ENCODE assay signal across 25 mouse cellular contexts in the genomic region with DNA sequence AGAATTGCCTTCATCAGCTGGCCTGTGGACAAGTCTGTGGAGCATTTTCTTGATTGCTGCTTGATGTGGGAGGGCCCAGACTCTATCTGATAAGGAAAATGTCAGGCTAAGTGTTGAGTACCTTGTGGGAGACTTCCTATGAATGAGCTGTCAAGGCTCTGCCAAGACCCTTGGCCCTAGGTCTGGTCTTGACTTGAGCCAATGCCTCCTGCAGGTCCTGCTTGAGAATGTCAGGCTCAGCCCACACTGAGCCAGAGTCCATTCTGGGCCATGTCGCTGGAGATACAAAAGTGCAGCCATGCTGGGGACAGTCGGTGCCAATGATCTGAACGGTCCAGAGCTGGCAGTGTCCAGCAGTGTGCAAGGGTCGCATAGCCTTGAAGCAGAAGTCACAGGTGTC. TPM values are rescaled to one million over a fixed set of nuclear protein-coding genes. Genes with fewer than 3 reads are reported as not detected.
DNase-seq lines count a peak whose midpoint lies in the region; ATAC-seq and TF ChIP-seq lines count a peak whose summit lies in the region.
"Had no signal": no experiment of that assay in that cellular context is flagged by ENCODE, and none has a peak within 500 bp of the region (broad histone marks: within the 10 kb centered on the region; RNA-seq: fewer than 3 reads in every experiment).

No protein-coding gene starts in this region.

- no peaks in the 10 kb centered on the region for H3K27me3 ChIP-seq in kidney, adult 2 months (replicated peaks; ENCODE audit: control insufficient read depth, insufficient read depth, low read length)
- H3K27me3 ChIP-seq in CH12.LX (replicated peaks): no peaks in the 10 kb centered on the region
- no peaks in the 10 kb centered on the region for H3K27me3 ChIP-seq in forebrain, embryonic 15.5 days
- H3K27me3 ChIP-seq: Patski had no signal

- H3K4me3 ChIP-seq in kidney, adult 2 months (ENCODE audit: insufficient read depth, low read depth, low read length): no peak overlapping the region
- no peak overlapping the region for H3K4me3 ChIP-seq in CH12.LX (replicated peaks in 1 of 3; ENCODE audit: low read depth in 2 of 3, low read length in 2 of 3, poor library complexity in 1 of 3)
- H3K4me3 ChIP-seq in forebrain, embryonic 15.5 days: no peak overlapping the region

- peaks cover 8% of the 10 kb centered on the region for H3K4me1 ChIP-seq in kidney, adult 2 months (ENCODE audit: control insufficient read depth, insufficient read depth, low read length)
- H3K4me1 ChIP-seq in CH12.LX (ENCODE audit: control insufficient read depth in 1 of 2, insufficient read depth in 2 of 2): peaks cover 25 to 47% of the 10 kb centered on the region in 2 experiments
- H3K4me1 ChIP-seq in forebrain, embryonic 15.5 days: peaks cover 9% of the 10 kb centered on the region

- H3K4me2 ChIP-seq in CH12.LX (ENCODE audit: insufficient read depth, low read depth, poor library complexity, severe bottlenecking): no peak overlapping the region
- no peak overlapping the region for H3K4me2 ChIP-seq in forebrain, embryonic 15.5 days (replicated peaks)

- ATAC-seq in erythroid progenitor cell, adult 5-6 weeks (replicated peaks; ENCODE audit: low FRiP score, poor library complexity, severe bottlenecking): 0 out of 2 replicates have a peak, but pooled peaks have one; percentile 15
- ATAC-seq in forebrain, embryonic 15.5 days (replicated peaks): no peak
- ATAC-seq: activated CD4-positive, CD25-positive, alpha-beta regulatory T cell, adult 4 months; CD4-positive, CD25-positive, alpha-beta regulatory T cell, adult 4 months; Patski had no signal

- TF ChIP-seq RAD21 in CH12.LX (IDR thresholded peaks at IDR 0.05; ENCODE audit: low read depth, low read length): no peak

- H3K9ac ChIP-seq in CH12.LX (ENCODE audit: insufficient read depth, low read depth): no peak overlapping the region
- no peak overlapping the region for H3K9ac ChIP-seq in forebrain, embryonic 15.5 days (replicated peaks)

- no peaks in the 10 kb centered on the region for H3K36me3 ChIP-seq in kidney, adult 2 months (ENCODE audit: control insufficient read depth, insufficient read depth, low read length)
- no peaks in the 10 kb centered on the region for H3K36me3 ChIP-seq in CH12.LX (replicated peaks in 1 of 2; ENCODE audit: control insufficient read depth in 1 of 2, insufficient read depth in 1 of 2, low read length in 1 of 2)
- no peaks in the 10 kb centered on the region for H3K36me3 ChIP-seq in forebrain, embryonic 15.5 days
- H3K36me3 ChIP-seq: G1E had no signal

- H3K27ac ChIP-seq in kidney, adult 2 months (ENCODE audit: insufficient read depth, low read depth, low read length): no peak overlapping the region
- peak overlapping the region; percentile 96; the same call in 1 of the 2 replicates for H3K27ac ChIP-seq in CH12.LX (ENCODE audit: insufficient read depth, low read depth)
- no peak overlapping the region for H3K27ac ChIP-seq in forebrain, embryonic 15.5 days (replicated peaks)

- TF ChIP-seq CTCF in kidney, adult 2 months (conservative IDR thresholded peaks at IDR 0.05; ENCODE audit: insufficient read depth, insufficient read length, low read depth, low read length): no peak
- TF ChIP-seq CTCF in CH12.LX (conservative IDR thresholded peaks at IDR 0.05 in 1 of 2, IDR thresholded peaks at IDR 0.05 in 1 of 2; ENCODE audit: low read depth in 2 of 2, low read length in 2 of 2): no peak

- dilution Hi-C loops in CH12.LX (cut with MboI; ENCODE audit: extremely low pct_ligation_motif_present, extremely low pct_unique_long_range_greater_than_20kb, low sequenced_read_pairs): no loop called here

- in situ Hi-C loops in CH12.LX (cut with MboI; ENCODE audit: low pct_ligation_motif_present, low pct_unique_long_range_greater_than_20kb, low sequenced_read_pairs): no loop called here

- H3K79me2 ChIP-seq in CH12.LX (replicated peaks; ENCODE audit: control insufficient read depth, extremely low read depth, insufficient read depth, poor library complexity, severe bottlenecking): no peaks in the 10 kb centered on the region

- WGBS in kidney, adult 2 months: 65% methylated on average over 4 of the region's 4 CpGs
- 85% methylated on average over 4 of the region's 4 CpGs for WGBS in forebrain, embryonic 15.5 days

- no peak for TF ChIP-seq EP300 in CH12.LX (IDR thresholded peaks at IDR 0.05; ENCODE audit: low read length)

- DNase-seq in cerebellum, postnatal 10 days: peak; percentile 47 to 65
- DNase-seq in cerebellum, postnatal 4 days (ENCODE audit: low spot score in 2 of 2): no peak
- peak; percentile 31 for DNase-seq in kidney, adult 2 months
- DNase-seq in kidney, adult 11 months: no peak
- DNase-seq in CH12.LX (ENCODE audit: extremely low read depth): no peak
- DNase-seq in adipocyte (ENCODE audit: low spot score): no peak
- DNase-seq: adrenal gland, adult 2 months; adrenal gland, adult 8-10 months; adrenal gland, postnatal 10 days; adrenal gland, postnatal 14 days; adrenal gland, postnatal 25 days; adrenal gland, postnatal 36 days; B cell, adult 2 months; cerebellum, adult 11 months; cerebellum, adult 11-12 months; cerebellum, adult 18-20 months; cerebellum, adult 2 months had no signal

- no peak for TF ChIP-seq POLR2A in kidney, adult 2 months (IDR thresholded peaks at IDR 0.05; ENCODE audit: low read depth, low read length)
- no peak for TF ChIP-seq POLR2A in CH12.LX (IDR thresholded peaks at IDR 0.05; ENCODE audit: low read depth, low read length)

- H3K9me3 ChIP-seq in CH12.LX (replicated peaks; ENCODE audit: low read length): no peaks in the 10 kb centered on the region
- no peaks in the 10 kb centered on the region for H3K9me3 ChIP-seq in forebrain, embryonic 15.5 days
- H3K9me3 ChIP-seq: G1E had no signal

TF ChIP-seq in CH12.LX, 34 proteins besides CTCF, POLR2A, EP300 and RAD21:
- TF ChIP-seq CHD2 (IDR thresholded peaks at IDR 0.05; ENCODE audit: low read length): no peak
- no peak for TF ChIP-seq ELF1 (IDR thresholded peaks at IDR 0.05; ENCODE audit: low read depth, low read length)
- no peak for TF ChIP-seq PAX5 (IDR thresholded peaks at IDR 0.05; ENCODE audit: low read length)
- no peak for TF ChIP-seq MEF2A (IDR thresholded peaks at IDR 0.05; ENCODE audit: borderline replicate concordance, low read depth, low read length)
- TF ChIP-seq MAFK (IDR thresholded peaks at IDR 0.05; ENCODE audit: insufficient replicate concordance, low read length): no peak
- no peak for TF ChIP-seq JUND (conservative IDR thresholded peaks at IDR 0.05; ENCODE audit: low read depth, low read length)
- TF ChIP-seq KAT2A (IDR thresholded peaks at IDR 0.05; ENCODE audit: insufficient replicate concordance, low read length): no peak
- TF ChIP-seq GABPA (IDR thresholded peaks at IDR 0.05; ENCODE audit: insufficient replicate concordance, low read depth, low read length): no peak
- no peak for TF ChIP-seq E2F4 (IDR thresholded peaks at IDR 0.05; ENCODE audit: insufficient replicate concordance, low read depth, low read length)
- no peak for TF ChIP-seq MAZ (IDR thresholded peaks at IDR 0.05; ENCODE audit: low read depth, low read length)
- no peak for TF ChIP-seq JUN (IDR thresholded peaks at IDR 0.05; ENCODE audit: insufficient read depth, low read depth, low read length)

RNA-seq across cellular contexts. Expression of a gene that starts 3.8 kb away (rescaled TPM):
- 2.0 and 2.7 TPM in 2 replicates for polyA plus RNA-seq in kidney, adult 2 months (2012; rRNA removed)
- not detected in 2 replicates for total RNA-seq in CH12.LX (2012; rRNA removed)
- total RNA-seq in CH12.LX (2014; rRNA removed): not detected in 2 replicates
- 0.49 TPM in 1 of 2 replicates, not detected in the other for polyA plus RNA-seq in CH12.LX (2012; ENCODE audit: insufficient read length, low read depth)
- total RNA-seq in erythroid progenitor cell, adult 5-6 weeks (2015; ENCODE audit: low replicate concordance): not detected in 2 replicates
- not detected in 2 replicates for total RNA-seq in erythroid progenitor cell, adult 5-6 weeks (2017; ENCODE audit: low replicate concordance)
- 1.4 TPM in 2 replicates for polyA plus RNA-seq in forebrain, embryonic 15.5 days (2015; fragmentation: Nextera tagmentation; extraction: Ambion mirVana)
- total RNA-seq: adrenal gland, adult 18-20 months; adrenal gland, adult 2 months; adrenal gland, postnatal 25 days; G1E; MEL had no signal
- polyA plus RNA-seq: activated CD4-positive, CD25-positive, alpha-beta regulatory T cell, adult 4 months; CD4-positive, CD25-positive, alpha-beta regulatory T cell, adult 4 months; G1E; Patski had no signal

RNA-seq across cellular contexts. Expression of a gene that starts 6.2 kb away (rescaled TPM):
- polyA plus RNA-seq in kidney, adult 2 months (2012; rRNA removed): 129 and 145 TPM in 2 replicates
- 1.0 and 1.9 TPM in 2 replicates for total RNA-seq in CH12.LX (2012; rRNA removed)
- 0.31 and 0.35 TPM in 2 replicates for total RNA-seq in CH12.LX (2014; rRNA removed)
- polyA plus RNA-seq in CH12.LX (2012; ENCODE audit: insufficient read length, low read depth): 3.3 and 3.9 TPM in 2 replicates
- not detected in 2 replicates for total RNA-seq in erythroid progenitor cell, adult 5-6 weeks (2015; ENCODE audit: low replicate concordance)
- total RNA-seq in erythroid progenitor cell, adult 5-6 weeks (2017; ENCODE audit: low replicate concordance): not detected in 2 replicates
- not detected in 2 replicates for polyA plus RNA-seq in forebrain, embryonic 15.5 days (2015; fragmentation: Nextera tagmentation; extraction: Ambion mirVana)
- total RNA-seq: MEL had no signal
- polyA plus RNA-seq: activated CD4-positive, CD25-positive, alpha-beta regulatory T cell, adult 4 months; CD4-positive, CD25-positive, alpha-beta regulatory T cell, adult 4 months; G1E; Patski had no signal

RNA-seq across cellular contexts. Expression of a gene that starts 9.1 kb away (rescaled TPM):
- 0.03 TPM in 1 of 2 replicates, not detected in the other for polyA plus RNA-seq in kidney, adult 2 months (2012; rRNA removed)
- total RNA-seq in CH12.LX (2012; rRNA removed) (not detected in 2 replicates), CH12.LX (2014; rRNA removed) (not detected in 2 replicates)
- polyA plus RNA-seq in CH12.LX (2012; ENCODE audit: insufficient read length, low read depth): not detected in 2 replicates
- total RNA-seq in erythroid progenitor cell, adult 5-6 weeks (2015; ENCODE audit: low replicate concordance): not detected in 2 replicates
- not detected in 2 replicates for total RNA-seq in erythroid progenitor cell, adult 5-6 weeks (2017; ENCODE audit: low replicate concordance)
- 0.64 and 0.78 TPM in 2 replicates for polyA plus RNA-seq in forebrain, embryonic 15.5 days (2015; fragmentation: Nextera tagmentation; extraction: Ambion mirVana)
- total RNA-seq: adrenal gland, postnatal 25 days; MEL had no signal
- polyA plus RNA-seq: activated CD4-positive, CD25-positive, alpha-beta regulatory T cell, adult 4 months; CD4-positive, CD25-positive, alpha-beta regulatory T cell, adult 4 months; G1E; Patski had no signal

RNA-seq across cellular contexts. Expression of a gene that starts 16.5 kb away (rescaled TPM):
- 51.6 and 57.5 TPM in 2 replicates for polyA plus RNA-seq in kidney, adult 2 months (2012; rRNA removed)
- total RNA-seq in CH12.LX (2012; rRNA removed) (11.2 and 26.2 TPM in 2 replicates), CH12.LX (2014; rRNA removed) (10.1 and 10.5 TPM in 2 replicates)
- polyA plus RNA-seq in CH12.LX (2012; ENCODE audit: insufficient read length, low read depth): 6.5 and 7.7 TPM in 2 replicates
- 52.8 and 81.4 TPM in 2 replicates for total RNA-seq in erythroid progenitor cell, adult 5-6 weeks (2015; ENCODE audit: low replicate concordance)
- total RNA-seq in erythroid progenitor cell, adult 5-6 weeks (2017; ENCODE audit: low replicate concordance): 68.6 and 76.5 TPM in 2 replicates
- 1.1 and 2.3 TPM in 2 replicates for polyA plus RNA-seq in forebrain, embryonic 15.5 days (2015; fragmentation: Nextera tagmentation; extraction: Ambion mirVana)

RNA-seq across cellular contexts. Expression of a gene that starts 44.7 kb away (rescaled TPM):
- 25.4 and 26.8 TPM in 2 replicates for polyA plus RNA-seq in kidney, adult 2 months (2012; rRNA removed)
- total RNA-seq in CH12.LX (2012; rRNA removed) (10.0 and 10.7 TPM in 2 replicates), CH12.LX (2014; rRNA removed) (3.5 and 5.7 TPM in 2 replicates)
- 31.6 and 37.7 TPM in 2 replicates for polyA plus RNA-seq in CH12.LX (2012; ENCODE audit: insufficient read length, low read depth)
- 46.5 and 55.8 TPM in 2 replicates for total RNA-seq in erythroid progenitor cell, adult 5-6 weeks (2015; ENCODE audit: low replicate concordance)
- 26.2 and 40.8 TPM in 2 replicates for total RNA-seq in erythroid progenitor cell, adult 5-6 weeks (2017; ENCODE audit: low replicate concordance)
- polyA plus RNA-seq in forebrain, embryonic 15.5 days (2015; fragmentation: Nextera tagmentation; extraction: Ambion mirVana): 140 and 142 TPM in 2 replicates

Comparison
In these comparisons a context has a peak if more than half of its experiments do, and no peak if none do; other contexts are left out.
1. DNase-seq: peak in cerebellum, postnatal 10 days (2 of 2) and kidney, adult 2 months (single experiment); none in cerebellum, postnatal 4 days (0 of 2), kidney, adult 11 months (single experiment), CH12.LX (single experiment) and adipocyte (single experiment).
2. RNA of a gene that starts 6.2 kb away (polyA plus RNA-seq): 129 to 145 TPM in kidney, adult 2 months; 3.3 to 3.9 TPM in CH12.LX and not detected in forebrain, embryonic 15.5 days; every median in the first group is over 10 times any median in the second.